23 mouse cellular contexts compared by ENCODE assay signal in genomic region chr12:46634771-46635124, GRCm38 (mm10).
DNase-seq lines count a peak whose midpoint lies in the region; ATAC-seq and TF ChIP-seq lines count a peak whose summit lies in the region.
"Had no signal": no experiment of that assay in that cellular context is flagged by ENCODE, and none has a peak within 500 bp of the region (broad histone marks: within the 10 kb centered on the region; RNA-seq: fewer than 3 reads in every experiment).

No protein-coding gene starts in this region.

- H3K9ac ChIP-seq in midbrain, embryonic 11.5 days (ENCODE audit: low read length) = no peak overlapping the region
- no peak overlapping the region for H3K9ac ChIP-seq in midbrain, postnatal 0 days (replicated peaks; ENCODE audit: low read length, poor library complexity, severe bottlenecking)
- H3K9ac ChIP-seq: embryonic facial prominence, embryonic 15.5 days; forebrain, embryonic 12.5 days; forebrain, postnatal 0 days; heart, embryonic 13.5 days; limb, embryonic 13.5 days; lung, embryonic 15.5 days had no signal

- WGBS in midbrain, embryonic 11.5 days = 27% methylated on average over 1 of the region's 1 CpGs
- WGBS in midbrain, postnatal 0 days = 21% methylated on average over 1 of the region's 1 CpGs
- WGBS in limb, embryonic 10.5 days = 6% methylated on average over 1 of the region's 1 CpGs

- H3K27me3 ChIP-seq in midbrain, embryonic 11.5 days (ENCODE audit: control insufficient read depth, insufficient read depth, low read length) = no peaks in the 10 kb centered on the region
- no peaks in the 10 kb centered on the region for H3K27me3 ChIP-seq in midbrain, postnatal 0 days (ENCODE audit: insufficient read depth, low read length)
- H3K27me3 ChIP-seq in limb, embryonic 10.5 days (ENCODE audit: low read depth, poor library complexity, severe bottlenecking) = no peaks in the 10 kb centered on the region
- H3K27me3 ChIP-seq: embryonic facial prominence, embryonic 15.5 days; heart, embryonic 13.5 days; limb, embryonic 13.5 days; lung, embryonic 15.5 days; megakaryocyte, embryonic 14.5 days had no signal

- peaks cover 13% of the 10 kb centered on the region for H3K4me1 ChIP-seq in midbrain, embryonic 11.5 days (ENCODE audit: control insufficient read depth, insufficient read depth, low read length)
- H3K4me1 ChIP-seq in midbrain, postnatal 0 days (ENCODE audit: insufficient read depth, low read length) = peaks cover 5% of the 10 kb centered on the region; the same call in 1 of the 2 replicates
- peaks cover 19% of the 10 kb centered on the region for H3K4me1 ChIP-seq in limb, embryonic 10.5 days
- H3K4me1 ChIP-seq: lung, embryonic 15.5 days; megakaryocyte, embryonic 14.5 days had no signal

- no peaks in the 10 kb centered on the region for H3K9me3 ChIP-seq in midbrain, embryonic 11.5 days (ENCODE audit: control insufficient read depth, low read length)
- no peaks in the 10 kb centered on the region for H3K9me3 ChIP-seq in midbrain, postnatal 0 days (ENCODE audit: low read length)
- no peaks in the 10 kb centered on the region for H3K9me3 ChIP-seq in limb, embryonic 10.5 days (replicated peaks)
- H3K9me3 ChIP-seq: embryonic facial prominence, embryonic 10.5 days; embryonic facial prominence, embryonic 15.5 days; forebrain, embryonic 12.5 days; heart, embryonic 13.5 days; limb, embryonic 13.5 days; lung, embryonic 15.5 days had no signal

- peak; percentile 23; the same call in 1 of the 2 replicates for ATAC-seq in frontal cortex, adult (ENCODE audit: low TSS enrichment)
- ATAC-seq in midbrain, embryonic 11.5 days (ENCODE audit: low FRiP score) = no peak
- no peak for ATAC-seq in midbrain, postnatal 0 days (ENCODE audit: low FRiP score)
- ATAC-seq in megakaryocyte progenitor cell, adult 5-6 weeks (replicated peaks; ENCODE audit: poor library complexity) = no peak
- ATAC-seq in CD4-positive, CD25-positive, alpha-beta regulatory T cell, adult 4 months = no peak
- ATAC-seq: intestine, embryonic 16.5 days had no signal

- no peak for TF ChIP-seq CTCF in midbrain, postnatal 0 days (IDR thresholded peaks at IDR 0.05)

- H3K4me2 ChIP-seq in midbrain, embryonic 11.5 days = no peak overlapping the region
- H3K4me2 ChIP-seq in midbrain, postnatal 0 days (ENCODE audit: low read depth, low read length, poor library complexity, severe bottlenecking) = no peak overlapping the region
- H3K4me2 ChIP-seq: embryonic facial prominence, embryonic 15.5 days; forebrain, embryonic 12.5 days; limb, embryonic 13.5 days; liver, embryonic 11.5 days; lung, embryonic 15.5 days had no signal

- no peak overlapping the region for H3K4me3 ChIP-seq in midbrain, embryonic 11.5 days (ENCODE audit: low read depth, low read length)
- no peak overlapping the region for H3K4me3 ChIP-seq in midbrain, postnatal 0 days (ENCODE audit: low read depth, low read length)
- H3K4me3 ChIP-seq in limb, embryonic 10.5 days = no peak overlapping the region
- H3K4me3 ChIP-seq: embryonic facial prominence, embryonic 10.5 days; embryonic facial prominence, embryonic 15.5 days; forebrain, embryonic 12.5 days; heart, adult 2 months; heart, embryonic 13.5 days; left cerebral cortex, adult 2 months; limb, embryonic 13.5 days; lung, embryonic 15.5 days; megakaryocyte, embryonic 14.5 days had no signal

- H3K36me3 ChIP-seq in midbrain, embryonic 11.5 days (ENCODE audit: control insufficient read depth, insufficient read depth, low read length) = no peaks in the 10 kb centered on the region
- H3K36me3 ChIP-seq in midbrain, postnatal 0 days (ENCODE audit: insufficient read depth, low read length) = no peaks in the 10 kb centered on the region
- no peaks in the 10 kb centered on the region for H3K36me3 ChIP-seq in limb, embryonic 10.5 days
- H3K36me3 ChIP-seq: embryonic facial prominence, embryonic 10.5 days; embryonic facial prominence, embryonic 15.5 days; forebrain, embryonic 12.5 days; heart, embryonic 13.5 days; limb, embryonic 13.5 days; lung, embryonic 15.5 days had no signal

- DNase-seq in frontal cortex, postnatal 36 days (ENCODE audit: low spot score in 2 of 2) = no peak
- peak; percentile 87 for DNase-seq in midbrain, embryonic 11.5 days (ENCODE audit: low spot score, missing footprints)
- DNase-seq in midbrain, postnatal 0 days (ENCODE audit: low spot score) = no peak
- no peak for DNase-seq in limb, embryonic 10.5 days (ENCODE audit: low spot score)
- DNase-seq: gastrocnemius, postnatal 36 days; heart, adult 2 months; thymus, adult 18-20 months; thymus, postnatal 25 days had no signal

- no peak overlapping the region for H3K27ac ChIP-seq in midbrain, embryonic 11.5 days (ENCODE audit: low read depth, low read length)
- H3K27ac ChIP-seq in midbrain, postnatal 0 days (ENCODE audit: low read depth, low read length) = no peak overlapping the region
- H3K27ac ChIP-seq in limb, embryonic 10.5 days = peak overlapping the region; percentile 6; the same call in 1 of the 2 replicates
- H3K27ac ChIP-seq: embryonic facial prominence, embryonic 10.5 days; embryonic facial prominence, embryonic 15.5 days; forebrain, embryonic 12.5 days; heart, adult 2 months; heart, embryonic 13.5 days; left cerebral cortex, adult 2 months; limb, embryonic 13.5 days; lung, embryonic 15.5 days; stomach, postnatal 0 days had no signal
